Comparison of ENCODE assay signal across 28 mouse cellular contexts in genomic region chr1:21304174-21304573, GRCm38 (mm10). TPM values are rescaled to one million over a fixed set of nuclear protein-coding genes. Genes with fewer than 3 reads are reported as not detected.
"Had no signal": no experiment of that assay in that cellular context is flagged by ENCODE, and none has a peak within 500 bp of the region (broad histone marks: within the 10 kb centered on the region; RNA-seq: fewer than 3 reads in every experiment).

No protein-coding gene starts in this region.

- H3K4me3 ChIP-seq: kidney, embryonic 15.5 days; limb, embryonic 10.5 days; limb, embryonic 13.5 days had no signal

- H3K9ac ChIP-seq: kidney, embryonic 15.5 days; limb, embryonic 13.5 days; liver, embryonic 14.5 days; liver, postnatal 0 days; lung, embryonic 14.5 days had no signal

- H3K9me3 ChIP-seq: kidney, embryonic 15.5 days; limb, embryonic 10.5 days; limb, embryonic 13.5 days had no signal

- DNase-seq: kidney, adult 8-10 months; kidney, postnatal 10 days; kidney, postnatal 36 days; liver; liver, postnatal 0 days; lung, embryonic 14.5 days; lung, postnatal 36 days; midbrain, embryonic 14.5 days; right cerebral cortex, postnatal 4 days; thymus, adult 2 months; thymus, postnatal 14 days; thymus, postnatal 4 days had no signal

- H3K27ac ChIP-seq: kidney, embryonic 15.5 days; limb, embryonic 10.5 days; limb, embryonic 13.5 days; liver, embryonic 14.5 days; stomach, postnatal 0 days had no signal

- H3K4me1 ChIP-seq: kidney, embryonic 15.5 days; limb, embryonic 10.5 days; limb, embryonic 13.5 days had no signal

- H3K4me2 ChIP-seq: kidney, embryonic 15.5 days; limb, embryonic 13.5 days; lung, embryonic 14.5 days; midbrain, embryonic 11.5 days had no signal

- ATAC-seq: liver, postnatal 0 days; lung, postnatal 0 days had no signal

- H3K36me3 ChIP-seq: kidney, embryonic 15.5 days; limb, embryonic 10.5 days; limb, embryonic 13.5 days had no signal

- H3K27me3 ChIP-seq: kidney, embryonic 15.5 days; limb, embryonic 13.5 days had no signal

RNA-seq across cellular contexts. Expression of gene Khdc1a, which starts 45.3 kb away (rescaled TPM):
- total RNA-seq: layer of hippocampus, adult 18-20 months; layer of hippocampus, postnatal 14 days; left cerebral cortex, adult 18-20 months; left cerebral cortex, postnatal 25 days; megakaryocyte-erythroid progenitor cell, adult 5-6 weeks; midbrain, postnatal 0 days had no signal
- polyA plus RNA-seq: kidney, embryonic 15.5 days; limb, embryonic 10.5 days; limb, embryonic 13.5 days; liver, embryonic 14.5 days; liver, postnatal 0 days; lung, embryonic 14.5 days; lung, postnatal 0 days; midbrain, embryonic 11.5 days; midbrain, embryonic 14.5 days; midbrain, postnatal 0 days; neural tube, embryonic 11.5 days; neural tube, embryonic 14.5 days; stomach, embryonic 14.5 days had no signal
